In genomic region chr16:13962053-13962452, GRCm38 (mm10) we compare ENCODE assay signal across 29 mouse cellular contexts. TPM values are rescaled to one million over a fixed set of nuclear protein-coding genes. Genes with fewer than 3 reads are reported as not detected.
A peak's percentile ranks its signal among the peaks of the same experiment; 100 is the strongest.
DNase-seq lines count a peak whose midpoint lies in the region; TF ChIP-seq lines count a peak whose summit lies in the region.
"Had no signal": no experiment of that assay in that cellular context is flagged by ENCODE, and none has a peak within 500 bp of the region (broad histone marks: within the 10 kb centered on the region; RNA-seq: fewer than 3 reads in every experiment).

No protein-coding gene starts in this region.

- H3K4me3 ChIP-seq in CH12.LX (replicated peaks in 1 of 3; ENCODE audit: low read depth in 2 of 3, low read length in 2 of 3, poor library complexity in 1 of 3) (no peak overlapping the region), MEL (ENCODE audit: control insufficient read depth in 1 of 2, insufficient read depth in 1 of 2, low read depth in 2 of 2, low read length in 2 of 2) (no peak overlapping the region)
- H3K4me3 ChIP-seq: embryonic facial prominence, embryonic 12.5 days; embryonic facial prominence, embryonic 15.5 days; hindbrain, embryonic 10.5 days; hindbrain, embryonic 13.5 days; intestine, embryonic 15.5 days had no signal

- DNase-seq in testis, postnatal 14 days (ENCODE audit: low spot score) = peak; percentile 24
- no peak for DNase-seq in testis, postnatal 10 days (ENCODE audit: low spot score)
- no peak for DNase-seq in CH12.LX (ENCODE audit: extremely low read depth)
- DNase-seq in MEL (ENCODE audit: low read depth, low spot score) = peak; percentile 16
- DNase-seq in kidney, adult 9 months = no peak
- DNase-seq in adrenal gland, postnatal 25 days = no peak
- DNase-seq: adrenal gland, postnatal 10 days; B cell, adult 2 months; cerebellum, adult 11 months; cerebellum, adult 2 months; cerebellum, adult 9-11 months; cerebellum, postnatal 25 days; gastrocnemius, postnatal 25 days; heart, postnatal 36 days; kidney, adult 11 months had no signal

- H3K79me2 ChIP-seq in CH12.LX (replicated peaks; ENCODE audit: control insufficient read depth, extremely low read depth, insufficient read depth, poor library complexity, severe bottlenecking) (no peaks in the 10 kb centered on the region), MEL (ENCODE audit: control insufficient read depth, insufficient read depth, low read length, poor library complexity) (no peaks in the 10 kb centered on the region)

- in situ Hi-C loops in CH12.LX (cut with MboI; ENCODE audit: low pct_ligation_motif_present, low pct_unique_long_range_greater_than_20kb, low sequenced_read_pairs) = no loop called here

- H3K36me3 ChIP-seq in CH12.LX (replicated peaks in 1 of 2; ENCODE audit: control insufficient read depth in 1 of 2, insufficient read depth in 1 of 2, low read length in 1 of 2) (no peaks in the 10 kb centered on the region), MEL (ENCODE audit: control insufficient read depth in 1 of 2, insufficient read depth in 2 of 2, low read length in 2 of 2) (no peaks in the 10 kb centered on the region)
- H3K36me3 ChIP-seq: embryonic facial prominence, embryonic 12.5 days; embryonic facial prominence, embryonic 15.5 days; hindbrain, embryonic 10.5 days; hindbrain, embryonic 13.5 days; intestine, embryonic 15.5 days had no signal

- no peak overlapping the region for H3K4me2 ChIP-seq in CH12.LX (ENCODE audit: insufficient read depth, low read depth, poor library complexity, severe bottlenecking)
- H3K4me2 ChIP-seq: embryonic facial prominence, embryonic 12.5 days; embryonic facial prominence, embryonic 15.5 days; heart, embryonic 11.5 days; hindbrain, embryonic 13.5 days; intestine, embryonic 15.5 days had no signal

- no peak overlapping the region for H3K27ac ChIP-seq in CH12.LX (ENCODE audit: insufficient read depth, low read depth)
- no peak overlapping the region for H3K27ac ChIP-seq in MEL (ENCODE audit: control insufficient read depth, low read depth, low read length)
- H3K27ac ChIP-seq: embryonic facial prominence, embryonic 12.5 days; embryonic facial prominence, embryonic 15.5 days; hindbrain, embryonic 10.5 days; hindbrain, embryonic 13.5 days; intestine, embryonic 15.5 days had no signal

- H3K9me3 ChIP-seq in CH12.LX (replicated peaks; ENCODE audit: low read length) (no peaks in the 10 kb centered on the region), MEL (replicated peaks; ENCODE audit: insufficient read depth, low read length) (no peaks in the 10 kb centered on the region)
- H3K9me3 ChIP-seq: embryonic facial prominence, embryonic 12.5 days; embryonic facial prominence, embryonic 15.5 days; hindbrain, embryonic 10.5 days; hindbrain, embryonic 13.5 days; intestine, embryonic 15.5 days had no signal

- H3K4me1 ChIP-seq in CH12.LX (ENCODE audit: control insufficient read depth in 1 of 2, insufficient read depth in 2 of 2) = peaks cover 0 to 18% of the 10 kb centered on the region in 2 experiments; a peak in 2 of 4 replicates
- no peaks in the 10 kb centered on the region for H3K4me1 ChIP-seq in MEL (ENCODE audit: control insufficient read depth in 1 of 2, insufficient read depth in 2 of 2, low read length in 2 of 2)
- H3K4me1 ChIP-seq: embryonic facial prominence, embryonic 12.5 days; embryonic facial prominence, embryonic 15.5 days; hindbrain, embryonic 10.5 days; hindbrain, embryonic 13.5 days; intestine, embryonic 15.5 days had no signal

- no peaks in the 10 kb centered on the region for H3K27me3 ChIP-seq in CH12.LX (replicated peaks)
- H3K27me3 ChIP-seq in MEL (ENCODE audit: control insufficient read depth in 1 of 2, insufficient read depth in 2 of 2, low read length in 2 of 2) = no peaks in the 10 kb centered on the region; a peak in 3 of 4 replicates
- H3K27me3 ChIP-seq: embryonic facial prominence, embryonic 12.5 days; embryonic facial prominence, embryonic 15.5 days; hindbrain, embryonic 13.5 days; intestine, embryonic 15.5 days; Patski had no signal

- TF ChIP-seq CTCF in CH12.LX (conservative IDR thresholded peaks at IDR 0.05 in 1 of 2, IDR thresholded peaks at IDR 0.05 in 1 of 2; ENCODE audit: low read depth in 2 of 2, low read length in 2 of 2) (no peak), MEL (IDR thresholded peaks at IDR 0.05 in 2 of 3, conservative IDR thresholded peaks at IDR 0.05 in 1 of 3; ENCODE audit: control insufficient read depth in 1 of 3, insufficient read depth in 1 of 3, low read depth in 2 of 3, low read length in 3 of 3, poor library complexity in 1 of 3, severe bottlenecking in 1 of 3) (no peak)

- no peak for TF ChIP-seq POLR2A in CH12.LX (IDR thresholded peaks at IDR 0.05; ENCODE audit: low read depth, low read length)
- no peak for TF ChIP-seq POLR2A in MEL (IDR thresholded peaks at IDR 0.05; ENCODE audit: control insufficient read depth in 1 of 2, insufficient read depth in 1 of 2, low read depth in 1 of 2, low read length in 2 of 2, poor library complexity in 1 of 2)

- H3K9ac ChIP-seq in CH12.LX (ENCODE audit: insufficient read depth, low read depth) (no peak overlapping the region), MEL (ENCODE audit: control insufficient read depth, low read depth, low read length, poor library complexity, severe bottlenecking) (no peak overlapping the region)
- H3K9ac ChIP-seq: embryonic facial prominence, embryonic 12.5 days; embryonic facial prominence, embryonic 15.5 days; hindbrain, embryonic 13.5 days; intestine, embryonic 15.5 days had no signal

- TF ChIP-seq RAD21 in CH12.LX (IDR thresholded peaks at IDR 0.05; ENCODE audit: low read depth, low read length) (no peak), MEL (IDR thresholded peaks at IDR 0.05; ENCODE audit: low read depth, low read length) (no peak)

- dilution Hi-C loops in CH12.LX (cut with MboI; ENCODE audit: extremely low pct_ligation_motif_present, extremely low pct_unique_long_range_greater_than_20kb, low sequenced_read_pairs) = no loop called here

- TF ChIP-seq EP300 in CH12.LX (IDR thresholded peaks at IDR 0.05; ENCODE audit: low read length) (no peak), MEL (IDR thresholded peaks at IDR 0.05; ENCODE audit: low read depth in 1 of 2, low read length in 2 of 2) (no peak)

TF ChIP-seq in CH12.LX, 34 proteins besides CTCF, POLR2A, EP300 and RAD21:
- TF ChIP-seq KAT2A (IDR thresholded peaks at IDR 0.05; ENCODE audit: insufficient replicate concordance, low read length) (no peak), MAFK (IDR thresholded peaks at IDR 0.05; ENCODE audit: insufficient replicate concordance, low read length) (peak; percentile 15; the same call in 1 of the 2 replicates), NELFE (IDR thresholded peaks at IDR 0.05; ENCODE audit: low read depth, low read length) (no peak), BHLHE40 (IDR thresholded peaks at IDR 0.05; ENCODE audit: low read depth, low read length) (no peak)
TF ChIP-seq in CH12.LX: peak in this region for 1.

TF ChIP-seq in MEL, 35 proteins besides CTCF, POLR2A, EP300 and RAD21:
- TF ChIP-seq MEF2A (IDR thresholded peaks at IDR 0.05; ENCODE audit: extremely low read depth, insufficient replicate concordance, low read depth, low read length, poor library complexity, severe bottlenecking) = no peak
- TF ChIP-seq ZKSCAN1 (IDR thresholded peaks at IDR 0.05; ENCODE audit: low read depth, low read length) = no peak
- TF ChIP-seq POLR2AphosphoS5 (IDR thresholded peaks at IDR 0.05; ENCODE audit: borderline replicate concordance, low read depth, low read length) = no peak
- no peak for TF ChIP-seq TCF12 (IDR thresholded peaks at IDR 0.05; ENCODE audit: low read depth, low read length)
- TF ChIP-seq MYB (IDR thresholded peaks at IDR 0.05; ENCODE audit: low read depth, low read length) = no peak
- TF ChIP-seq NELFE (IDR thresholded peaks at IDR 0.05; ENCODE audit: low read depth, low read length) = no peak
- no peak for TF ChIP-seq GATA1 (IDR thresholded peaks at IDR 0.05; ENCODE audit: low read depth, low read length)
- TF ChIP-seq CHD1 (IDR thresholded peaks at IDR 0.05; ENCODE audit: low read depth, low read length) = no peak

RNA-seq across cellular contexts. Expression of gene 2900011O08Rik, which starts 24.4 kb away (rescaled TPM):
- total RNA-seq in CH12.LX (2012; rRNA removed) = not detected in 2 replicates
- not detected in 2 replicates for total RNA-seq in CH12.LX (2014; rRNA removed)
- polyA plus RNA-seq in CH12.LX (2012; ENCODE audit: insufficient read length, low read depth) = not detected in 2 replicates
- 0.04 TPM in 1 of 2 replicates, not detected in the other for total RNA-seq in MEL (2012; rRNA removed)
- polyA plus RNA-seq in MEL (2012; ENCODE audit: insufficient read depth in 1 of 2, insufficient read length in 2 of 2, low read depth in 1 of 2, low replicate concordance in 2 of 2, missing spikeins in 1 of 2) = not detected
- 1.5 and 1.9 TPM in 2 replicates for total RNA-seq in adrenal gland, postnatal 25 days (2021)
- total RNA-seq: common myeloid progenitor, adult 5-6 weeks; gastrocnemius, postnatal 25 days; granulocyte monocyte progenitor cell, adult 5-6 weeks; heart, postnatal 36 days had no signal

RNA-seq across cellular contexts. Expression of gene Ifitm7, which starts 24.6 kb away (rescaled TPM):
- total RNA-seq in CH12.LX (2012; rRNA removed) (not detected in 2 replicates), CH12.LX (2014; rRNA removed) (not detected in 2 replicates), MEL (2012; rRNA removed) (not detected in 2 replicates)
- polyA plus RNA-seq in CH12.LX (2012; ENCODE audit: insufficient read length, low read depth) (not detected in 2 replicates), MEL (2012; ENCODE audit: insufficient read depth in 1 of 2, insufficient read length in 2 of 2, low read depth in 1 of 2, low replicate concordance in 2 of 2, missing spikeins in 1 of 2) (not detected)
- total RNA-seq in adrenal gland, postnatal 25 days (2021) = 0.94 TPM in 1 of 2 replicates, not detected in the other
- total RNA-seq: adrenal gland, adult 18-20 months; gastrocnemius, adult 8-10 months; gastrocnemius, postnatal 25 days; heart, adult 8-10 months; heart, postnatal 36 days had no signal
- polyA plus RNA-seq: heart, embryonic 11.5 days; heart, embryonic 14.5 days; heart, postnatal 0 days; intestine, embryonic 15.5 days had no signal

RNA-seq across cellular contexts. Expression of gene Mpv17l, which starts 59.1 kb away (rescaled TPM):
- total RNA-seq in CH12.LX (2012; rRNA removed) (0.51 and 0.88 TPM in 2 replicates), CH12.LX (2014; rRNA removed) (1.3 and 1.4 TPM in 2 replicates), MEL (2012; rRNA removed) (0.77 and 1.2 TPM in 2 replicates)
- polyA plus RNA-seq in CH12.LX (2012; ENCODE audit: insufficient read length, low read depth) (0.69 and 1.00 TPM in 2 replicates), MEL (2012; ENCODE audit: insufficient read depth in 1 of 2, insufficient read length in 2 of 2, low read depth in 1 of 2, low replicate concordance in 2 of 2, missing spikeins in 1 of 2) (1 to 10 TPM in 1 of 2 experiments, not detected in 1; 2.3 TPM)
- total RNA-seq in adrenal gland, postnatal 25 days (2021) = 6.8 and 13.1 TPM in 2 replicates
- total RNA-seq: granulocyte monocyte progenitor cell, adult 5-6 weeks had no signal

RNA-seq across cellular contexts. Expression of gene Pdxdc1, which starts 59.1 kb away (rescaled TPM):
- total RNA-seq in CH12.LX (2012; rRNA removed) (80.9 and 86.9 TPM in 2 replicates), CH12.LX (2014; rRNA removed) (71.4 and 78.5 TPM in 2 replicates), MEL (2012; rRNA removed) (36.0 and 37.4 TPM in 2 replicates)
- polyA plus RNA-seq in CH12.LX (2012; ENCODE audit: insufficient read length, low read depth) (109 and 125 TPM in 2 replicates), MEL (2012; ENCODE audit: insufficient read depth in 1 of 2, insufficient read length in 2 of 2, low read depth in 1 of 2, low replicate concordance in 2 of 2, missing spikeins in 1 of 2) (10 to 100 TPM in 1 of 2 experiments, not detected in 1; 64.2 TPM)
- total RNA-seq in adrenal gland, postnatal 25 days (2021) = 84.2 and 86.3 TPM in 2 replicates

Comparison
In these comparisons a context has a peak if more than half of its experiments do, and no peak if none do; other contexts are left out.
1. DNase-seq: peak in testis, postnatal 14 days (single experiment) and MEL (single experiment); none in testis, postnatal 10 days (single experiment), CH12.LX (single experiment), kidney, adult 9 months (single experiment) and adrenal gland, postnatal 25 days (single experiment).